Mouse (Mus musculus) ES-E14 (cell line): ENCODE data around the gene Bcl10.

Experiments used
- CHD2 ChIP-seq: IDR thresholded peaks from 2 replicates; pipeline ENCODE4 v1.6.1; 2014; ENCODE audit warnings: mild to moderate bottlenecking, low read depth, low read length, inconsistent platforms
- HCFC1 ChIP-seq: IDR thresholded peaks from 2 replicates; pipeline ENCODE4 v1.6.1; 2012; ENCODE audit warnings: low read length, inconsistent platforms, borderline replicate concordance; ENCODE audit not compliant: insufficient read depth
- MAFK ChIP-seq: IDR thresholded peaks from 2 replicates; pipeline ENCODE4 v1.6.1; 2014; ENCODE audit warnings: mild to moderate bottlenecking, low read depth, low read length, inconsistent platforms; ENCODE audit not compliant: insufficient read depth
- ZC3H11A ChIP-seq: IDR thresholded peaks from 2 replicates; pipeline ENCODE4 v1.6.1; 2012; ENCODE audit warnings: low read depth, mild to moderate bottlenecking, inconsistent platforms, low read length, borderline replicate concordance
- ZNF384 ChIP-seq: IDR thresholded peaks from 2 replicates; pipeline ENCODE4 v1.6.1; 2012; ENCODE audit warnings: low read depth, low read length, inconsistent platforms

DNA sequence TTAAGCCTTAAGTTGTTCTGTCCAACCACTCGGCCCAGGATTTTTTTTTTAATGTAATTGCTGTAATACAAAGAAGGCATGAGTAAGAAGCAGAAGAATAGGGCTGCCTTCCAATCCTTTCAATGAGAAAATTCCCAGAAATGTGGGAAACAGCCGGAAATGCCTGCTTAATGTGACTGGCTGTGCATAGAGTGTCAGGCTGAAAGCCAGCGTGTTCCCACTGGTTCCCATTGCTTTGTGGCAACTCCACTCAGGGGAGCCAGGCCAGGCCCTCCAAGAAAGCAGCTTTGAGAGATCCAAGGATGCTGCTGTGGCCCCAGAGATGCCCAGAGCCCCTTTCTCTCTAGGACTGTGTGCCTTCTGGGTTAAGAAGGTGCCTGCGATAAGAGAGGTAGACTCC lies 37.2 kb upstream of the Bcl10 start:
- TF ChIP-seq CHD2 (no peak), MAFK (no peak), HCFC1 (no peak), ZNF384 (no peak), ZC3H11A (no peak)
